Mouse (Mus musculus): ENCODE results near the gene Syne3.

Gene Syne3

DNA sequence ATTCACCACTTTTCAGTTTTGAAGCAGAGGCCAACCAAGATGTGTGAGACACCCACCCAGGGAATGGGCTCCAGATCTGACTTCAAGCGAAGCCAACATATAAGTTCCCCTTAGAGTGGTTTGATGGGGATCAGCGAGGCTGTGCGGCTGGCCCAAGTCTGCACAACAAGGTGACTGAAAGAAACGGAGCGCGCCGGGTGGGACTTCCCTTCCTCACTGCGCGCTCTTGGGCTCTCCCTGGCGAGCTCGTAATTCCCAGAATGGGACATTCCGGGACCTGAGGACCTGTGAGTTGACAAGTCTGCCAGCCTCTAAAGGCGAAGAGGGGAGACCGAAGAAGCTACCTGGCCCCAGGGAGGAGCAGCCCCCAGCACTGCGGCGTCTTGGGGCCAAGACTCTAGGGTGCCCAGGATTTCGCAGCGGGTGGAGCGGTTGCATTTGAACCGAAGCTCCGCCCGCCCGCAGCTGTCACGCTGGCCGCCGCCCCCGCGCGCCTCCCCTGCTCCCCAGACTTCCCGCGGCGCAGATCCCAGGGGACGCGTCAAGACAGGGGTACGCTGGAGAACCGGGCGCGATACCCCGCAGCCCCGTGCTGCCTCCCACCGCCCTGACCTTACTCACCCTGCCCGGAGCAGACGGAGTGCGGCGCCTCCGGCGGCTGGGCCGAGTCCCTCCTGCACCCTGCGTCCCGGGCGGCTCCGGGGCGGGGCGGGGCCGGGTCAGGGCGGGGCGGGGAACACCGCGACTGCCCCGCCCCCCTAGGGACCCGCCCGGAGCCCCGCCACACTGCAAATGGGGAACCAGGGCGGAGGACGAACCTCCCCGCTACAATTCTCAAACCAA is at the start of gene Syne3:
TSS of gene Syne3 (minus strand) at position 440 of the 843 bp plus-strand sequence.
- no peak for DNase-seq

DNA sequence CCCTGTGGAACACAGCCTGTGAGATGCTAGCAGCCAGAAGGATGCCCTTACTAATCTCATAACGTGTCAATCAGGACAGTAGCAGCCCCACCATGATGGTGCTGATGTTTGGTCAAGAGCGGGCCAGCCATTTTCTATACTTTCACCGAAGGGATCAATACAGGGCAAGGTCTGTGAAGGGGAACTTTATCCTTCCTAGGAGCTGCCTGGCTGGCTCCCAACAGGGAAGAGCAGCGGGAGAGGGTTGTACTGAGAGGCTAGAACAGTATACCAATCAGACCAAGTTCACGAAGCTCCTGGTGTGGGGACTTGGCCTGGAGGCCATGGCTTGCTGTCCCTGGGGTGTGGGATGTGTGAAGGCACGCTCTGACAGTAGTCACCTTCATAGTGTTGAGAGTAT is 45.7 kb upstream of the Syne3 start:
- no peak for DNase-seq

DNA sequence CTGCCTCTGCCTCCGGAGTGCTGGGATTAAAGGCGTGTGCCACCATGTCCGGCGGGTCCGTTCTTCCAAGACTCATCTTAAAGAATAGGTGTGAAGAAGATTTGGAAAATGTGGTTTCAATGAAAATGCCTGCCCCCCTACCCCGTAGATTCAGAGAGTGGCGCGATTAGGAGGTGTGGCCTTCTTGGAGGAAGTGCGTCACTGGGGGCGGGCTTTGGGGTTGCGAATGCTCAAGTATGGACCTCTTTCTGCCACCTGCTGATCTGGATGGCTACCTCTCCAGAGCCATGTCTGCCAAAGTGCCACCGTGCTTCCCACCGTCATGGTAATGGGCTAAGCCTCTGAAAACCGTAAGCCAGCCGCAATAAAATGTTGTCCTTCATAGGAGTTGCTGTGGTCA is 44.4 kb upstream of the Syne3 start:
- no peak for DNase-seq

DNA sequence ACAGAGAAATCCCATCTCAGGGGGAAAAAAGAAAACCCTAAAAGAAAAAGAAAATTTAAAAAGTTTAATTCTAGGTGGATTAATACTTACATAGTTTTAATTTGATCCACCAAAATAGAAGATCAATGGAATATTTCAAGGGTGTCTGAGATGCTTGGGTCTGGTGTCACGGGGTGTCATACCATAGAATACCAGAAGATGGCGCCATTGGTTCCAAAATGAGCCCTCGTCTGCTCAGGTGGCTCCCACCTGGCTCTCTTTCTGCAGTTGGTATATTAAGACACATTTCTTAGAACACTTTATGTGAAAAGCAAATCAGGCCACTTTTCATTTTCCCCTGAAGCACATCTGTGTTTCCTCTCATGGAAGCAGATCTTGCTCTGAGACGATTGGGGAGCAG is 41.3 kb upstream of the Syne3 start:
- DNase-seq, result peak; percentile 26

DNA sequence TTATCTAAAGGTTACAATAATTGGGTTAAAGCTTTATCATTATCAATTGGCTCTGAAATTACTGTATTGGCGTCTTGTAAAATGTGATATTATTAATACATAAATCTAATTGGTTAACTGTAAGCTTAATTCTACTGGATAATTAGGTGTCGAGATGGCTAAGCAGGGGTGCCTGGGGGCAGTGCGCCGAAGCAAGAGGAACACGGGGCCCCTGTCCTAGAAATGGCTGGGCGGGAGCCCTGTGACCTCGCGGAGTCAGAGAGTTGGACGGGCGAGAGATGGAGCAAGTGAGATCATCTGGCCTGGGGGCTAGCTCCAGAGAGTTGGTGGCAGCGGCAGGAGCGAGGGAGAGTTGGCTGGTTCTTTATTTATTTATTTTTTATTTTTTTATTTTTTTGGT is 40.2 kb upstream of the Syne3 start:
- no peak for DNase-seq

DNA sequence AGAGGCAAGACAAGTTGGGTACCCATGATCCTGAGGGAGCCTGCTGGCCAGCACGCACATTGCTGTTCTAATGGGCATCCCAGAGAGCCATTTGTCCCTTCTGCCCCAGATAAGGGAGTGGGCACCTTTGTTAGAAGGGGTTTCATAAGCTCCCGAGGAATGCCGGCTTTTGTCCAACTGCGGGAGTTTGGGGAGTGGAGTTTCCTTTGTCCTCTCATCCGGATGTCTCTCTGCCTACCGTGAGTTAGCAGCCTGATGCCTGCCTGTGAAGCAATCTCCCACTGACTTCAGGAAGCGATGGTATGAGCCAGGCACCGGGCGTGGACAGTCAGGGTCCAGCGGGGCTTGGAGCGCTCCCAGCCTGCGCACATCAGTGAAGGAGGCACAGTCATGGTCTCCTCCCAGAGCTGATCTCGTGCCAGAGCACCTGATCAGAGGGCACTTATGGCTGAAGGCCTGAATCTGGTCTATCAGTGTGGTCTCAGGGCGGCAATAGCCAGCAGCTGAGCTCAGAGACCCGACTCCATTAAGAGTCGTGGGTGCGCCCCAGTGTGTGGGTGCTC is 38.8 kb upstream of the Syne3 start:
- no peak for DNase-seq

DNA sequence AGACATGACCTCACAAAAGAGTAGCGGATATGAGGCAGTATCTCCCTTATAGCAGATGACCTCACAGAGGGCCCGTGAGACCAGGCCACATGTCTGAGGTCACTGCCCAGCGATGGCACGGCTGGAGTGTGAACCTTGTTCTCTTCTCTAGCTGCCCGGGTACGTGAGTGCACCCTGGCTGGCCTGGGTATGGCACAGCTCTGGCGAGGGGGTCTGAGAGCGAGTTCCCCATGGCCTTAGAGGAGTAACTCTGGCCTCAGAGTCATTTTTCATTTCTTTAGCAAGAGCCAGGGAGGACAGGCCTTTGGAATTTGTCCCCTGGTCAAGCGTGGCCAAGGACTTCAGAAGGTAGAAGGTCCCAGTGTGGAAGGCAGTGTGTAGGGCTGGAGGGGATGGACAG is 35.2 kb upstream of the Syne3 start:
- DNase-seq, result no peak

DNA sequence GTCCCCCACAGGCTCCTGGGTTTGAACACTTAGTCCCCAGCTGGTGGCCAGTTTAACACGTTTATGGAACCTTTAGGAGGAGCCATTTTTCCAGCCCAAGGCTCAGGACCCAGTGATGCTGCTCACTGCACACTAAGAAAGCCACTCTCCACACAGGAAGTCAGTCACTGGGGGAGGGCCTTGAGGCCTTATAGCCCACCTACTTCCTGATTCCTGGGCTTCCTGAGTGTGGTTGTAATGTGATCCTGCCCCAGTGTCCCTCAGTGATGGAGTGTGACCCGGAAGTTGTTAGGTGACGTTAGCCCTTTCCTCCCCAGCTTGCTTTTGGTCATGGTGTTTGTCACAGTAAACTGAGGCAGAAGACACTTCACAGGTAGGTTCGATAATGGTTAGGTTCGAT is 33.5 kb upstream of the Syne3 start:
- no peak for DNase-seq

DNA sequence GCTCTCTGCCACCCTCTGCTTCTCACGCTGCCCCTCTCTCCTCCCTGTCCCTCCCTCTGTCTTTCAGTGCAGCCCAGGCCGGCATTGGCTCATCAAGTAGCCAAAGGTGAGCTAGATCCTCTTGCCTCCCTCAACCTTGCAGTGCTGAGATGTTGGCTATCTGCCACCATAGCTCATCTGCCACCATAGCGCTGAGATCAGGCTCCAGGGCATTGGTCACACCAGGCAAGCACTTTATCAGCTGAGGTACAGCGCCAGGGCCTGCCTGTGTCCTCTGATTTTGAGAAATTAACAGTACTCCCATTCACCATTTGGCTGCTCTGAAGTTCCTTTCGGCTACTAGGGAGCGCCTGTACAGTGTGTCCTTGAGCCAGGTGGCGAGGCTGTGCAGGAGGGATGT is 31.3 kb upstream of the Syne3 start:
- no peak for DNase-seq

DNA sequence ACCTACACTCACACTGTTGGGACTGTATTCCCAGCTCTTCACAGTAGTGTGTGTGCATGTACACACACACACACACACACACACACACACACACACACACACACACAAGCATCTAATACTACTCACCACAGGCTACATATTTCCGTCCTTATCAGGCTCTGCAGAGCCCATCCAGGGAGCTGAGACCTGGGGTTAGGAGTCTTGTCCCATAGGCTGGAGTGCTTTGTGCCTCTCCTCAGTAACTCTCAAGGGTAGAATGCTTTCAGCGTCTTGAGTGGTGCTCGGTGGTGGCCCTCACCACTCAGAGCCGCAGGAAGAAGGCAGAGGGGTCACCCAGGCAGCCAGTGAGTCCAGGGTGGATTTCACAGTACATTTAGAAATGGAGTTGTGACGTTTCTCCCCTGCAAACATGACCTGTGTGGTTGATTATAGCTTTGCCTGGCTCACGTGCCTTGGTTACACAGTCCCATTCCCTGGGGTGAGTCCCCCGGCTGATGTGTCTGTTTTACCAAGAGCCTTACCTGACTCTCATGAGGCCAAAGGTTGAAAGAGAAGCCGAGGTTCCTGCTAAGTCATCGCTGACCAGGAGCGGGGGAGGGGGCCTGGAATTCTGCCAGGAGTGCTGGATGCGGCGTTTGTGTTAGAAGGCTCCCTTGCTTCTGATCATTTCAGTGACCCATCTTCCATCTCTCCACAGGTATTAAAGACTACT is 30.1 kb upstream of the Syne3 start:
- no peak for DNase-seq

DNA sequence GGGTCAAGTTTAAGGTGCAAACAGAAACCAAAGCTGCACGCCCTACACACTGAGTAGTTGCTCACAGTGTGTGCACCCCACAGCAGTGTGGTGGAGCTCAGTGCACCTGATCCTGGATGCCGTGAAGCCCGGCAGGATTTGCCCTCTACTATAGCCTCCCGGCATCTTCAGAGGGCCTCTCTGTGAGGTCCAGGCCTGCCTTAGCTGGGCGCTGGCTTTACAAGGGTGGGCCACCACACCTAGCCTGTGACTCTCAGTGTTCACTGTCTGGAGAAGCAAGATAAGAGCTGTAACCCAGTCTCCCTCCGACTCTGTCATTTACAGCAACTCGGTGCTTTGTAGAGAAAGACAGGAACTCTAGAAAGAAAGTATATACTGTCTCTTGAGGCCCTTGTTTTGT is 29.3 kb upstream of the Syne3 start:
- no peak for DNase-seq

DNA sequence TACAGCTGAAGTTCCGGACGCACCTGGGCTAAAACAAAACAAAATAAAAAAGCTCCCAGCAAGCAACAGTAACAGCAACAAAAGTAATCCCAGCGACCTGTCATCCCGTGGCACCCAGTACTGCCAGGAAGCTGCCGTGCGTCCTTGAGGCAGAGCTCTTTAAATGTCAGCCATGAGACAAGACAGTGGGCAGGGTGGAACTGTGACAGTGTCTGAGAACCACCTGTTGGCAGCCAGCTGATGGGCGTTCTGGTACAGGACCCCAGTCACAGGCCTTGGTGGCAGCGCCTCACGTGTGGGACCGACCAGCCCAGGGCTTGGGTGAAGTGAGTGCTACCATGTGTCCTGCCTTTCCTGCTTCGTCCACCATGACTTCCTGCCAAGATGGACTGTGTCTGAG is 28.6 kb upstream of the Syne3 start:
- no peak for DNase-seq

DNA sequence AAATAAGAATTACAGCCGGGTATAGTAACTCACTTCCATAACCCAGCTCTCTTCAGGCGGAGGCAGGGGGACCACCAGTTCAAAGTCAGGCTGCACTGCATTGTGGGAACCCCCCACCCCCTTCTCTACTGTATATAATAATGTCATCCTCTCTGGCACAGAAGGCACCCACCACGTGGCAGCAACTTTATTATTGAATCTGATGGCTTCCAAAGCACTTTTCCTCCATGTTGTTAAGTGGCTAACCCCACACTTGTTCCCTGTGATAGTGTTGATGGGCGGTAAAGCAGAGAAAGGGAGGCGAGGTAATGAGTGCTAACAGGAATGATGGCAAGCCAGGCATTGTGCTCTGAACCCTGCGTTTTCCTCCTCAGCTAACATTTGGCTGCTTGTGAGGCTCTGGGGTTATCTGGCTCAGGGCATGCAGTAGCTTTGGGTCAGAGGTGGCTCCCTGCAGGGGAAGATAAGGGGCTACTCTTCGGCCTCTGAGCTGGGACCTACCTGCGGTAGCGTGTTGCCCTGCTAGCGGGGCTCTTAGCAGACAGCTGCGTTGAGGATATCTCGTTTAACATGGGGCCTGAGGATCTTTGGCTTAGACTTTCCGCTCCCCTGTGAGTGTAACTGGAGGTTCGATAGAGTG is 24.6 kb upstream of the Syne3 start:
- no peak for DNase-seq

DNA sequence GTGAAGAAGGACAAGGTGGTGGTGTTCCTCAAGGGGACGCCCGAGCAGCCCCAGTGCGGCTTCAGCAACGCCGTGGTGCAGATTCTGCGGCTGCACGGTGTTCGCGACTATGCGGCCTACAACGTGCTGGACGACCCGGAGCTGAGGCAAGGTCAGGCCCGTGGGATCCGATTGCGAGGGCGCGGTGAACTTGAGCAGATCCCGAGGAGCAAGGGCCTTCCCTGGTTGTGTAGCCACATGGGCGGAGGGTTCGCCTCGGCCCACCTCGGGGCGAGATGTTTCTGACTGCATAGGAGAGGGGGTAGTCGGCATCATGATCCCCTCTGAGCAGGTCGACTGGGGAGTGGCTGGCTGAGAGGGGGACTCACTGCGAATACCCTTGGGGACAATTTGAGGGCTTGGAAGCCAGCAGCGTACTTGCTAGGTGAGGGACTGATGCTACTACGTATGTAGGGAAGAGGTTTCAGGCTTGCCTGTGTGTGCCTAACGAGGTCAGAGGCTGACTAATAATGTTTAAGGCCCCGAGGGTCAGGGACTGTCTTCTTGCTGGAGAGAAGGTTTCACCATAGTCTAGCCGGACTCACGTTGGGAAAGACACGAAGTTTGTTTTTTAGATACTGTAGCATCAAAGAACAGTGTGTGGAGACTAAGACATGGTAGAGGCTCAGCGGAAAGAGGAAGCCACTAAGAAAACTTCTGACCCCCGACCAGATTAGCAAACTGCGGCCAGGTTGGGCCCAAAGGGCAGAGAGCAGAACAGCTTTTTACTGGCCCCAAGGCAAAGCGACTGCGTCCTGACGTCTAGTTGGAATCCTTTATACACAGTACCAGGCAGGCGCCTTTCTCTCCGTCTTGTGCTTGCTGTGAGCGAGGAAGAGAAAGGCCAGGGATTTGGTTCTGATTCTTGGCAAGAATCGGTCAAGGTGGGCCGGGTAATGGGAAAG is 23.5 kb upstream of the Syne3 start:
- DNase-seq, result no peak

DNA sequence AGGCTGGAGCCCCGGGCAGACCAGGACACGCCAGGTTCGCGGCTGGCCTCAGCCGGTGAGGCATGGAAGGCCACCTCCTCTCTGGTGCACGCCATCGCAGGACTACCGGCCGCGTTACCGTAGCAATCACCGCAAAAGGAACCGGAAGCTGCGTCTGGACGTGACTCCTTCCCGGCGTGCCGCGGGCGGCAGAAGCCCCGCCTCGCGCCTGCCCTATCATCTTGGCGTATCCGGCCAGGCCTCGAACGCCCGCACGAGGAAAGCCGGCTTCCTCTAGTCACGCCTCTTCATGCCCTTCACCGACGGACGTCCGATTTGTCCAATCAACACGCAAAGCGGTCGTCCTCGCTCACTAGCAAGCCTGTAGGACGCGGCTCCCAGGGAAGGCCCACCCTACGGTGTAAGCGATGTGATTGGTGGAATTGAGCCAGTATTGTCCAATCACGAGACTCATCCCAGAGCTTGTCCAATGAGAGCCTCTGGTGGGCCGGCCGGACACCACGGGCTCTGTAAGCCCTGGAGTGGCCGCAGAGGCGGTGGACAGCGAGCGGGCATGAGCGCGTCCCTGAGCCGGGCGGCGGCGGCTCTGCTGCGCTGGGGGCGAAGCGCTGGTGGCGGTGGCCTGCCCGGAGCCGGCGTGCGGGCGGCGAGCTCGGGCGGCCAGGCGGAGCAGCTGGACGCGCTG is 22.7 kb upstream of the Syne3 start, which contains the start of gene Glrx5:
TSS of gene Glrx5 (plus strand) at position 542 of the 685 bp plus-strand sequence.
- DNase-seq, result peak; percentile 100

DNA sequence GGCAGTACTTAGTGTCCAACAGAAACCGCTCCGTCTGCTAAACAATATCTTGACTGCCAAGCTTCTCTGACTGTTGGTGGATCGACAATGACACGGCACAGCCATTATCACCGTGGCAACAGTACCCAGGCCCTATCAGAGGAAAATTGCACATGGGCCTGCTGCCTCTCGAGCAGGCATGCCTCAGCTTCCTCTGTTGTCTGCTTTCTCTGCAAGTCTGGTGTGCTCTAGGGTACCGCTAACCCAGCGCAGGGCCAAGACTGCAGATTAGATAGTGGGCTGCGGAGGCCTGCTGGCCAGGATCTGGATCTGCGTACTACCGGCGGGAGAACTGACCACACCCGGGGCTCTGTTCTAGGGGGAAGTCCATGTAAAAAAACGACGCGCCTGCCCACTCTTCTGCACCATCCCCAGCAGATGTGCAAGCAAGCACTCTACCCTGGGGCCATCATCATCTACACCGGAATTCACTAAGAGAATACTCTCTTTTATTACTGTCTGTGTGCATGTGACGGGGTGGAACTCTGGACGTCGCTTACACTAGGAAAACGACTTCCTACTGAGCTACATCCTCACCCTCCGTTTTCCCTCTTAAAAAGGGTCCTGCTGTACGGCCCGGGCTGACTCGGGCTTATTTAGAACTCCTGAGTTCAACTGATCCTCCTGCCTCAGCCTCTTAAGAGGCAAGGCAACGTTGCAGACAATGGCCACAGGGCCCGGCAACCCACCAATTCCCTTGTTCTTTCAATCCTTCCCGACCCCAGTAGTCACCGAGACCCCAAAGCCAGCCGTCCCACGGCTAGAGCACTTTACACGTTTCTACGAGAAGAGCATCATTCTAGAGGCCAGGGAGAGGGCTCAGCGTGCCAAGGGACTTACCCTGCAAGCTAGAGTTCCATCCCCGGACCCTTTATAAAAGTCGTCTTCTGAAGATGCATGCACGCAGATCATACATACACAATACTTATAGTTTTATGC is 21.8 kb upstream of the Syne3 start:
- DNase-seq, result peak; percentile 49

DNA sequence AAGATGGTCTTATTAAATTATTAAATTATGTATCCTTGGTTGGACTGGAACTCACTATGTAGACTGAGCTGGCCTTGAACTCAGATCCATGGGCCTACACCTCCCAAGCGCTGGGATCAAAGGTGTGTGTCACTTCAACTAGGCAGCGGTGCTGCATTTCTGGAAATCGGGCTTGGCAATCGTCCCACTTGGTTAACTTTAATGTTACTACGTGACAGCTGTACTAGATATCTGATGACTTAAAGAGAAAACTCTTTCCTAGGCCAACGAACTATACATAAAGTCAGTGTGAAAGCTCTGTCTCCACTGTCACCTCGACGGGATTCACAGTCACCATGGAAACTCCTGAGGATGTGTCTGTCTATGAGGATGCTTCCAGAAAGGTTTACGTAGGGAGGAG is 20.3 kb upstream of the Syne3 start:
- no peak for DNase-seq

DNA sequence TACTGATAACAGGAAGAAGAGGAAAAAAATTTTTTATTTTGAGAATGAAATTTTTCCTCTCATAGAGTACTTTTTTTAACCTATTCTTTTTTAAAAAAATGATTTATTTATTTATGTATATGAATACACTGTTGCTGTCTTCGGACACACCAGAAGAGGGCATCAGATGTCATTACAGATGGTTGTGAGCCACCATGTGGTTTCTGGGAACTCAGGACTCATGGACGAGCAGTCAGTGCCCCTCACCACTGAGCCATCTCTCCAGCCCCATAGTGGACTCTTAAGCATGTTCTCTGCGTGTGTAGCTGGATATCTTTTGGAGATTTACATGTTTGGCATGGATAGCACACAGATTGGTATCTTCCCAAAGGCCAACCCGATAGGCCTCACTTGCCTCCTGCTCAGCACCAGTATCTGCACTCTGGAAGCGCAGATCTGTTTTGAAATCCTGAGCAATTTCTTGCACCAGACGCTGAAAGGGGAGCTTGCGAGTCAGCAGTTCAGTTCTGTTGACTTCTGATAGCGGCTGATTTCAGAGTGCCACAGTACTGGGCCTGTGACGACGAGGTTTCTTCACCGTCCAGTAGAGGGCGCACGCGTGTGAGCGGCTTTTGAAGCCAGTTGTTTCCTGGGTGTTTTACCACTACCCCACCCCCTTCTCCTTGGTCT is 17.8 kb upstream of the Syne3 start:
- no peak for DNase-seq

DNA sequence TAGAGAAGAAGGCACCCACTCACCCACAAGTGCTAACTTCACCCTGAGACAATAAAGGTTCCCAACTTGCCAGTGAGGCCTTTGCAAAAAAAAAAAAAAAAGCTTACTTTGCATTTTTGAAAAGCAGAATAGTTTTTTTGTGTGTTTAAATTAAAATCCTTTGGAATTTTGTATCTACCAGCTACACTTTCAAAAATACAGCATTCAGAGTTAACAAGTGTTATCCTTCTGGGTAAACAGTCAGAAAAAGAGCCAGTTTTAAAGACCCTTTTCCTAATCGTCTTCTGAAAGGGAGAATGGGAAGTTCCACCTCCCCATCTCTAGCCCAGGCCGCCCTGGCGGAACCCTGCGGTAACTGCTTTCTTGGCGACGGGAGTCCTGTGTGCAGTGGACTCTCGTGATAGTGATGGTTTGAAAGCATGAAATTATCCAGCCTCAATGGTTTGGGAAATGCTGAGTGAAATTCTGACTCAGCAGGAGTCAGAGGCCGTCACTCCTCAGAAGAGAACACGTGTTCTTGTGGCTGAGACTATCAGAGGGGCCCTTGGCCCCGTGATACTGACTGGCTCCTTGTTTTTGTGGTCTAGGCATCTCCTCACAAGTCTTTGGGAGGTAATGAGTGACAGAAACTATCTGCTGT is 16.5 kb upstream of the Syne3 start:
- DNase-seq, result no peak
